Mouse (Mus musculus) heart, postnatal 14 days (tissue): ENCODE measurements around the gene Fcgr3. TPM values are rescaled to one million over a fixed set of nuclear protein-coding genes. Genes with fewer than 3 reads are reported as not detected.

Experiments
- DNase-seq, 2 experiments: peaks; one replicate each; pipeline ENCODE4 v3.0.0; 2021 to 2022
- intact Hi-C: fragments of 180-260 bp; cut with DNase I; formaldehyde crosslinking; loops from one replicate; pipeline ENCODE4 v1.15.1; 2025
- microRNA-seq, 2 experiments: library from miRNA; unstranded; fragments of <30 nt; microRNA quantifications; one replicate each; pipeline ENCODE4 v1.2.0; 2021 to 2022
- total RNA-seq, 2 experiments: library from RNA; stranded (reverse); gene quantifications; 2 replicates each; pipeline ENCODE4 v1.2.3; 2021

Fcgr3 gene
- total RNA-seq, 2 experiments from 2014 or later: 11.8 to 11.9 TPM

DNA sequence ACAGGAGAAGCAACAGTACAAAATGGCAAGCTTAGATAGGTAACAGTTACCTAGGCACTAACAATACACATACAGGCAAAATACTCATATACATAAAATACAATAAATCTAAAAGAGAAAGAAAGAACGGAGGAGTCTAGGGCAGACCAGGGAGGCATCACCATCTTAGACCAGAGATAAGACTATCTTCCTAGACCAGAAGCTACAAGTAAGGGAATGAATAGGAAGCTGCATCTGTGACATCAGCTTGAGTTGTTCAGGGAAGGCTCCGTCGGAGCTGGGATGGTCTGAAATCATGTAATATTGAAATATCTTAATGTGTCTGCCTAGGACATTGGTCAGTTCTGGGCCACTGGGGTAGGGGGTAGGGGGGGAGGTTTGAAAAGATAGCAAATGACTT lies 33.0 kb downstream of the Fcgr3 start:
- intact Hi-C loops: no loop called here
- DNase-seq: no peak

DNA sequence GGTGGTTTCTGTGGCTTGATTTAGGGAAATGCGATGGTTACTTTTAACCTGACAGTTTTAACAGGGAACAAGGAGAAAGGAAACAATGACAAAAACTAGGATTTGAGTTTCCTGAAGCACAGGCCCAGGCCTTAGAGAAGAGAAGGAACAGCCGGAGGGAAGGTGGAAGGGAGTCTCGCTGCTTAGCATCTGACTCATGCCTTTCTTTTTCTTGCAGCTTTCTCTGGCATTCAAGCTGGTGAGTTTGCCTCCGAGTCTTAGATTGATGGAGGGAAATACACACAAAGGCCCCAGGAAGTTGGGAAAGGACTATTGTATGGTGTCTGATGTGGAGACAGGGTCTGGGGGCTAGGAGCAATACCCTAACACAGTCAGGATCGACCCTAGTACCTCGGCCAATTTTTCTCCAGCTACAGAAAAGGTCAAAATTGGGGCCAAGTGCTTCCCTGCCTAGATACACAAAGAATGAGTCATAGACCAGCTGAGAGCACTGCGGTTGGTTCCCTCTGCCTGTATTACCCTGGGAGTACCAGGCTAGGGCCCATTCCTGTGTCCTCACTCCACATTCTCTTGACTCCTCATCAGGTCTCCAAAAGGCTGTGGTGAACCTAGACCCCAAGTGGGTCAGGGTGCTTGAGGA lies 45.3 kb downstream of the Fcgr3 start:
- DNase-seq: no peak
- intact Hi-C loops: no loop called here

DNA sequence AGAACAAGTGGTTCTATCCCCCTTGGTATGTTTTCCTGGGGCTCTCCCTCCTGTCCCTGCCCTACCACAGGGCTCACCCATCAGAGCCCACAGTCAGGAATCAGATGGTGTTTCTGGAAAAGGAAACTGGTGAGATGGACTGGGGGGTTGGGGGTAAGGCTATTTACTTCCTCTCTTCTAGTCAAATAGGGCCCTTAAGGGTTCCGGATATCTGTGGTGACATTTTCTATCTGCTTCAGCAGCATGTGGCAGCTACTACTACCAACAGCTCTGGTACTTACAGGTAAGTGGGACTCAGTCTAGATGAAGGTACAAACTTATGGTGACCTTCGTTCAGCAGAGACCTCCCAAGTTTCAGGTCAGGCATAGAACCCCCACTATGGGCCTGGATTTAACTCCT lies 46.0 kb downstream of the Fcgr3 start, which contains the start of gene Fcgr4:
TSS of gene Fcgr4 (plus strand) at position 184 of the 400 bp plus-strand sequence.
- DNase-seq: no peak
- intact Hi-C loops: no loop called here

DNA sequence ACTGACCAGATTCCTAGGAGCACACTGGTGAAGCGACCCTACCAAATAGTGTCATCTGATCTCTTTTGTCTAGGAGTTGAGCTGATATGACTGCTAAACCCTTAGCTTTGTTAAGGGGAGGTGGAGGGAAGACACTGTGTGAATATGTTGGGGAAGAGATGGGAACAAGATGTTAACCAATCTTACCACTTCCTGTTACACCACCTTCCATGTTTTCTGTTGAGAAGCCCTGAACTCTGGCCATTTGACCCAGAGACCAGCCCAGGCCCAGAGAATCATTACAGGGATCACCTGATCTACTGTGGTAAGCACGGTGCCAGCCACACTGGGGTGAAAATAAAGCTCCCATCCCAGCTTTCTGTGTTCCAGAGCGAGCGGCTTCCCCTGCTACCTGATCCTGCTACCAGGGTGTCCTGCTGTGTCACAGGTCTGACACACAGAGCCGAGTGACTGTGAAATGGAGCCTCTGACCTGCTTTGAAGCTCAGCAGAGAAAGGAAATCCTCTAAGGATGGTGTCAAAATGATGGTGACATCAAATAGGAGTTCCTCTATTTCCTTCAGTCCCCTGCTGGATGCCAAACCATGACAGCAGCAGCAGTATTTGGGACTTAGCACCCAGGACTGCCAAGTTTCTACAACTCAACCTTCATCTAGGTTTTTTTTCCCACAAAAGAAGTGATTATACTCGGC lies 47.1 kb downstream of the Fcgr3 start:
- intact Hi-C loops: no loop called here
- no peak for DNase-seq

DNA sequence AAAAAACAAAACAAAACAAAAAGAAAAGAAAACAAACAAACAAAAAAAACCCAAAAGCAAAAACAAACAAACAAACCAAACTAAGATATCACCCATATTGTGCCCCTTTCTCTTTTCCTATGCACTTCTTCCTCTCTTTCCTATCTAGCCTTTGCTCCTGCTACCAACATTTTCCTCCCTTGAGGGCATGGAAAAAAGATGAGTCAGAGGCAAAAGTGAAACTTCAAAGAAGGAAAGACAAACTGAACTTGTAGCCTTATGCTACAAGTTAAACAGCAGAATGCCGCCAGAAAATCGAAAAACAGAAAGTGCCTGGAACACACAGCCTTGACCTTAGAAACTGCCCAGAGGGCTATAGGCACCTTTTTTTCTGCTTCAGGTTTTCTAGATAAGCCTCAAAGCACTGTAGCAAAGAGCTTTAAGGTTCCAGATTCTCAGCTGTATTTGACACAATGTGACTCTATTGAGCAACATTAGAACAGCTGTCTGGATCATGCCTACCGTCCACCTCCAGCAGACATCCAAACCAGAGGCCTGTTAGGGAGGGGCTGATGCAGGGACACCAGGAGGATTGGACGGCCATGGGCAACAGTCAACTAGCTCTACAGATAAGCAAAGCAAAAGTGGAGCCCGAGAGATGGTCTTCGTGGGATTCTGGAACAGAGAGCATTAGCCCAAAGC lies 47.9 kb downstream of the Fcgr3 start:
- intact Hi-C loops: no loop called here
- DNase-seq: no peak

DNA sequence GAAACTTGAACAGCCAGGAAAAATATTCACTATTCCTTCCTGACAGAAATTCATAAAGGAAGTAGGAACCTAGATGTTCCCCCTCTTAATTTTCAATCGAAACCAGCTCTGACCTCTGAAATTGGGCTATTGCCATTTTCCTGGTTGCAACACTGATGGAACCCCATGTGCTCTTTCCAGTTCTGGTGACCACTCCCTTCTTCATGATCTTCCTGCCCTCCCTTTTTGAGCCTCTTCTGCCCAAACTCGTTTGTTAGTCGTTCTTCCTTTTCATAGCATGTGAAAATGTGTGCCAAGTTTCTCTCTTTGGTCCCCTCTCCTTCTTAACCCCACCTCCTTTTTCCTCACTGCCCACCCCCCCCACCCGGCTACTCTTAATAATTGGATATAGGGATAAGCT lies 53.0 kb downstream of the Fcgr3 start:
- intact Hi-C loops: no loop called here
- no peak for DNase-seq

DNA sequence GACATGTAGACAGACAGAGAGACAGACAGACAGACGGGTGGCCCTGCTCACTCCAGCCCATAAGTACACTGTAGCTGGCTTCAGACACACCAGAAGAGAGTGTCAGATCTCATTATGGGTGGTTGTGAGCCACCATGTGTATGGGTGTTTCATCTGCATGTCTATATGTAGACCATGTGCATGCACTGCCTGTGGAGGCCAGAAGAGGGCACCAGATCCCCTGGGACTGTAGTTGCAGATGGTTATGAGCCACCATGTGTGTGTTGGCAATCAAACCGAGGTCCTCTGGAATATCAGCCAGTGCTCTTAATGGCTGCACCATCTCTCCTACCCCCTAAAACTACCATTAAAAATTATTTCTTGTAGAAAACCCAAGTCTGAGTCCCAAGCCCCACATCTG lies 57.8 kb downstream of the Fcgr3 start:
- no peak for DNase-seq
- intact Hi-C loops: no loop called here

DNA sequence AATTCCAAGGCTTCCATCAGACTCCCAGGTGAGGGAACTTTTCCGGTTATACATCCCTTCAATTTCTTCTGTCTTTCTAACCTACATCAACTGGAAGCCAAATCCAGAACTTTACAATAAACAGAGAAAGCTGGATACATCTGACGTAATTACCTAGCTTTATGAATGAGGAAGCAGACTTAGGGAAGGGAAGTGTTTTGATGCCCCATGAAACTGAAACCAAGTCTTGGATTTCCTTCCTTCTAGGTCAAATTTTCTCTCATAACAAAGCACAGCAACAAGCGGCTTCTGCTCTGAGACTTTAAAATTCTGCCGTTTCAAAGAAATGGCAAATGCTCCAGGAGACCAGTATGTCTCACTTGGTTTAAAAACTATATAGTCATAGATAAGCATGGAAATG lies 58.4 kb downstream of the Fcgr3 start:
- intact Hi-C loops: no loop called here
- no peak for DNase-seq

DNA sequence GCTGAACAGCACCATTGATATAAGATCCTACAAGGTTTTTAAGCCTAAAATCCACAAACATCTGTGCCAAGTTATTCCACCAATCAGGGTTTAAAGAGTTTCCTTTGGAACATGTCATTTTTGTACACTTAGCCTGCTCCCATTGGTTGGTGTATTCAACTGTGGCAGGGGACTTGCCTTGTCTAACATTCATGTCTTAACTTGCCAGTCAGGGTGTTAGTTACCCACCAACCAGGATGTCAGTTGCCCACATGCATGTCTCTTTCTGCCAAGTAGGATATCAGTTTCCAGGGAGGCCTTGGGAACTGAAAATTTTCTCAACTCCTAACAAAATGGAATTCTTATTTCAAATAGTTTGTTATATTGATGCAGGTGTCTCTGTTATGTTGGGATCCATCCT lies 59.1 kb downstream of the Fcgr3 start:
- intact Hi-C loops: no loop called here
- no peak for DNase-seq

DNA sequence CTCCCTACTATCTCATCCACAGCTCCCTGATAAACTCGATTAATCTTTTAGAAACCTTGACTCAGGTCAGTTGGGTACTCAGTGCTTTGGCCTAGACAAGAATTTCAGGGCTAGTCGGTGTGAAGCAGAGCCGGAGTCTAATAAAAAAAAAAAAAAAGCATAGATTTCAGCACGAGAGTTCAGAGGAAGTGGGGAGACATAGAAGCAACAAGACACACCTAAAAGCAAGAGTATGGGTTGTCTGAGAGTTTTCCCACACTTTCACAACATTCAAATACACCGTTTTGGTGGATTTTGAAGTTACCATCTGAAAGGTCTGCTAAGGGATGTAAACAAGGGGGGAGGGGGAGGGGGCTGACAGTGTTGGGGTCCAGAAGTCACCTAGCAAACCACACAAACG lies 59.7 kb downstream of the Fcgr3 start:
- intact Hi-C loops: no loop called here
- DNase-seq: no peak

Small RNA genes lying within 50 kb of the gene (microRNA-seq; reads per million reads assigned to microRNA genes)
- gene Gm27552: 0 reads per million in 2 experiments
- gene Gm27844: 0 reads per million in 2 experiments
- gene Mir6546: 0 to 2.4 reads per million in 2 experiments

Other genes with a start within 250 kb of the Fcgr3 start
- gene Atf6, start 197.2 kb downstream of the Fcgr3 start, total RNA-seq: 10 to 100 TPM; 52.5 to 56.3 TPM
- gene Gm26620, start 179.9 kb downstream of the Fcgr3 start, total RNA-seq: under 1 TPM; 0.48 to 0.56 TPM
- 1 to 10 TPM; 7.4 TPM for gene Dusp12, start 179.4 kb downstream of the Fcgr3 start, total RNA-seq
- not detected for gene Fcrlb, start 152.0 kb downstream of the Fcgr3 start, total RNA-seq
- under 1 TPM; 0.84 to 1.00 TPM for gene Fcrla, start 137.4 kb downstream of the Fcgr3 start, total RNA-seq
- gene Fcgr2b, start 88.4 kb downstream of the Fcgr3 start, total RNA-seq: 1 to 10 TPM; 5.2 to 6.0 TPM
- under 1 TPM; 0.22 to 0.29 TPM for gene Fcgr4, start 46.0 kb downstream of the Fcgr3 start, total RNA-seq
- 1 to 10 TPM in 1 of 2 experiments, under 1 TPM in 1; 1.00 to 2.1 TPM for gene Cfap126, start 49.0 kb upstream of the Fcgr3 start, total RNA-seq
- gene Sdhc, start 85.7 kb upstream of the Fcgr3 start, total RNA-seq: 1,000 to 10,000 TPM; 1,008 to 1,038 TPM
- gene Mpz, start 85.8 kb upstream of the Fcgr3 start, total RNA-seq: 10 to 100 TPM in 1 of 2 experiments, not detected in 1; 18.9 TPM
- 100 to 1,000 TPM; 180 to 188 TPM for gene Pcp4l1, start 131.3 kb upstream of the Fcgr3 start, total RNA-seq
- gene Nr1i3, start 149.0 kb upstream of the Fcgr3 start, total RNA-seq: under 1 TPM in 1 of 2 experiments, not detected in 1; 0.14 TPM
- gene Tomm40l, start 157.6 kb upstream of the Fcgr3 start, total RNA-seq: 10 to 100 TPM; 86.2 to 92.8 TPM
- gene Apoa2, start 160.1 kb upstream of the Fcgr3 start, total RNA-seq: 1 to 10 TPM; 1.6 to 4.0 TPM
- gene Fcer1g, start 169.4 kb upstream of the Fcgr3 start, total RNA-seq: 10 to 100 TPM; 10.2 to 11.6 TPM
- gene Adamts4, start 185.5 kb upstream of the Fcgr3 start, total RNA-seq: 1 to 10 TPM; 2.9 to 3.6 TPM
- 1,000 to 10,000 TPM; 1,236 to 1,272 TPM for gene Ndufs2, start 186.5 kb upstream of the Fcgr3 start, total RNA-seq
- gene B4galt3, start 205.4 kb upstream of the Fcgr3 start, total RNA-seq: 10 to 100 TPM; 19.5 to 25.7 TPM
- 10 to 100 TPM; 16.4 to 21.3 TPM for gene Ppox, start 216.3 kb upstream of the Fcgr3 start, total RNA-seq
- gene Usp21, start 223.1 kb upstream of the Fcgr3 start, total RNA-seq: 10 to 100 TPM; 20.0 to 22.4 TPM
- gene Ufc1, start 230.1 kb upstream of the Fcgr3 start, total RNA-seq: 10 to 100 TPM; 82.9 to 88.2 TPM